Mouse (Mus musculus): Measurements from ENCODE around the gene Olfr788. TPM values are rescaled to one million over a fixed set of nuclear protein-coding genes. Genes with fewer than 3 reads are reported as not detected.

The Olfr788 gene
- not detected in 2 replicates for polyA plus RNA-seq (2015; fragmentation: Nextera tagmentation; extraction: Ambion mirVana)

GRCm38 (mm10) chr10:129470698-129471097, at the start of gene Olfr788:
Gene Olfr788, plus strand, starts transcription at chr10:129470998.
- H3K4me1 ChIP-seq (replicated peaks), result no peaks in the 10 kb centered on the region
- H3K4me3 ChIP-seq (replicated peaks), result no peak within 1 kb of the TSS
- no peak within 1 kb of the TSS for H3K9ac ChIP-seq
- no peak within 1 kb of the TSS for H3K4me2 ChIP-seq
- ATAC-seq (ENCODE audit: low read depth), result no peak
- H3K9me3 ChIP-seq (replicated peaks), result no peaks in the 10 kb centered on the region
- DNase-seq, result no peak
- H3K36me3 ChIP-seq, result no peaks in the 10 kb centered on the region
- no peaks in the 10 kb centered on the region for H3K27me3 ChIP-seq
- no peak within 1 kb of the TSS for H3K27ac ChIP-seq

GRCm38 (mm10) chr10:129427006-129427405, 43.8 kb upstream of the Olfr788 start, which contains the start of gene Olfr786:
Gene Olfr786, plus strand, starts transcription at chr10:129427306.
- H3K27ac ChIP-seq, result no peak within 1 kb of the TSS
- no peak for DNase-seq
- no peak within 1 kb of the TSS for H3K4me2 ChIP-seq
- no peak within 1 kb of the TSS for H3K9ac ChIP-seq
- H3K4me1 ChIP-seq (replicated peaks), result no peaks in the 10 kb centered on the region
- no peaks in the 10 kb centered on the region for H3K27me3 ChIP-seq
- ATAC-seq (ENCODE audit: low read depth), result no peak
- H3K4me3 ChIP-seq (replicated peaks), result no peak within 1 kb of the TSS
- no peaks in the 10 kb centered on the region for H3K9me3 ChIP-seq (replicated peaks)
- H3K36me3 ChIP-seq, result no peaks in the 10 kb centered on the region

DNA sequence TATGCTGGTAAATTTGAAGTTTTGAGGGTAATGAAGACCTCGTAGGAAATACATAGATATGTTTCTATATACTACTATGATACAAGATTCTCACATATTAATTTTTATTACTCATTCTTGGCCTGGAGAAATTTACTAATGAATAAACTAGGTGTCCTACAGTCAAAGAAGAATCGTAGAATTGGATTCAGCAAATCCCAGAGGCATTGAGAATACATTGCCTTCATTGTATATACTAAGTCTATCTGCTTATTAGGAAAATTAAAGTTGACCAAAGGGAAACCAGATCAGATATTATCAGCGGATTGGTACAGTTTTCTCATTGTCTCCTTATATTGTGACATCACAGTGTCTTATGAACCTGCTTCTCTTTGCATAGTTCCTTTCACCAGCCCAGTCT, 9.2 kb upstream of the Olfr788 start, which contains the start of gene Olfr787:
Gene Olfr787, plus strand, starts transcription at position 301 of the 400 bp plus-strand sequence.
- no peaks in the 10 kb centered on the region for H3K27me3 ChIP-seq
- no peaks in the 10 kb centered on the region for H3K36me3 ChIP-seq
- DNase-seq (no peak), ATAC-seq (ENCODE audit: low read depth) (no peak)
- WGBS (ENCODE audit: insufficient replicate concordance), result 58% methylated on average over 3 of the region's 3 CpGs
- H3K4me3 ChIP-seq (replicated peaks), result no peak within 1 kb of the TSS
- no peaks in the 10 kb centered on the region for H3K4me1 ChIP-seq (replicated peaks)
- no peak within 1 kb of the TSS for H3K4me2 ChIP-seq
- H3K27ac ChIP-seq, result no peak within 1 kb of the TSS
- H3K9ac ChIP-seq, result no peak within 1 kb of the TSS
- H3K9me3 ChIP-seq (replicated peaks), result no peaks in the 10 kb centered on the region

GRCm38 (mm10) chr10:129473256-129473655, 2.5 kb downstream of the Olfr788 start:
- no peaks in the 10 kb centered on the region for H3K36me3 ChIP-seq
- no peaks in the 10 kb centered on the region for H3K4me1 ChIP-seq (replicated peaks)
- no peak overlapping the region for H3K27ac ChIP-seq
- H3K9ac ChIP-seq, result no peak overlapping the region
- no peak overlapping the region for H3K4me2 ChIP-seq
- no peaks in the 10 kb centered on the region for H3K27me3 ChIP-seq
- 37% methylated on average over 2 of the region's 2 CpGs for whole genome bisulfite sequencing (ENCODE audit: insufficient replicate concordance)
- no peaks in the 10 kb centered on the region for H3K9me3 ChIP-seq (replicated peaks)
- ATAC-seq (ENCODE audit: low read depth) (no peak), DNase-seq (no peak)
- no peak overlapping the region for H3K4me3 ChIP-seq (replicated peaks)

GRCm38 (mm10) chr10:129473723-129474122, 2.9 kb downstream of the Olfr788 start:
- no peak for DNase-seq
- Histone ChIP-seq H3K4me3 (replicated peaks) (no peak overlapping the region), H3K9me3 (replicated peaks) (no peaks in the 10 kb centered on the region), H3K4me1 (replicated peaks) (no peaks in the 10 kb centered on the region), H3K27me3 (no peaks in the 10 kb centered on the region), H3K36me3 (no peaks in the 10 kb centered on the region), H3K27ac (no peak overlapping the region), H3K9ac (no peak overlapping the region), H3K4me2 (no peak overlapping the region)
- no peak for ATAC-seq (ENCODE audit: low read depth)

DNA sequence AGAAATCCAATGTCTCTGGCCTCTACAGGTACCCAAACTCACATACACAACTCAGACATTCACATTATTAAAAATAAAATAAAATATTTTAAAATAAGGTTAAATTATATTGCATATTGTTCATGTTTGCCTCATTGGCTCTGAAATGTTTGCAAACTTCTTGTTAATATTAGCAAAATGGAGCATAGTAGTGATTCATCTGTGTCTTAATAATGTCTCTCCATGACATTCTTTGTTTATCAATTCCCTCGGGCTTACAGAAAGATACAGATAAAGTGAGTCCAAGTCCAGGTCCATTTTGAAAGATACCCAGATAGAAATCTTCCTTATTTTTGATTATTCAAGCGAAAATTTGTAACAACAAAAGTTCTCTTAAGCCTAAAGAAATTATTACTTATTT, 13.7 kb downstream of the Olfr788 start, which contains the start of gene Olfr789:
Gene Olfr789, plus strand, starts transcription at position 301 of the 400 bp plus-strand sequence.
- Histone ChIP-seq H3K27ac (no peak within 1 kb of the TSS), H3K4me2 (no peak within 1 kb of the TSS), H3K27me3 (no peaks in the 10 kb centered on the region), H3K4me1 (replicated peaks) (no peaks in the 10 kb centered on the region), H3K36me3 (no peaks in the 10 kb centered on the region), H3K9ac (no peak within 1 kb of the TSS), H3K9me3 (replicated peaks) (no peaks in the 10 kb centered on the region), H3K4me3 (replicated peaks) (no peak within 1 kb of the TSS)
- WGBS (ENCODE audit: insufficient replicate concordance), result 31% methylated on average over 2 of the region's 2 CpGs
- no peak for DNase-seq
- ATAC-seq (ENCODE audit: low read depth), result no peak

DNA sequence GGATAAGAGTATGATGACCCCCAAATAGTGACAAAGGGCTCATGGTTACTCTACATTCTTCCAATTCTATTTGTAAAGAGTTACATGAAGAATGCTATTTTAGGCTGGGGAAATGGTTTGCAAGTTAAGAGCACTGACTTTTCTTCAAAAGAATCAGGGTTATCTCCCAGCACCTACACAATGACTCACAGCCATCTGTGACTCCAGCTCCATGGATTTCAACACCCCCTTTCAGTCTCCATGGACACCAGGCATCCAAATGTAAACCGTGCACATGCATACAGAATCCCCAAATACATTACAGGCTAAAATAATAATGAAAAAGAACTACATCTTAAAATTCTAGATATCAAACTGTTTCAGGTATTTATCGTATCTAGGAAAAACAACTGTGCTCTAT, 19.3 kb downstream of the Olfr788 start:
- WGBS (ENCODE audit: insufficient replicate concordance), result 52% methylated on average over 2 of the region's 2 CpGs
- no peaks in the 10 kb centered on the region for H3K27me3 ChIP-seq

GRCm38 (mm10) chr10:129498192-129498591, 27.4 kb downstream of the Olfr788 start, which contains the start of gene Olfr790:
Gene Olfr790, plus strand, starts transcription at chr10:129498492.
- DNase-seq, result no peak
- H3K9ac ChIP-seq, result no peak within 1 kb of the TSS

More for the DNA sequence above, 19.3 kb downstream of the Olfr788 start:
- no peak overlapping the region for H3K4me2 ChIP-seq
- no peaks in the 10 kb centered on the region for H3K4me1 ChIP-seq (replicated peaks)
- H3K4me3 ChIP-seq (replicated peaks), result no peak overlapping the region
- no peaks in the 10 kb centered on the region for H3K36me3 ChIP-seq
- no peak overlapping the region for H3K9ac ChIP-seq
- ATAC-seq (ENCODE audit: low read depth) (no peak), DNase-seq (no peak)
- no peak overlapping the region for H3K27ac ChIP-seq
- H3K9me3 ChIP-seq (replicated peaks), result no peaks in the 10 kb centered on the region

GRCm38 (mm10) chr10:129521492-129521891, 50.7 kb downstream of the Olfr788 start, which contains the start of gene Olfr791:
Gene Olfr791, plus strand, starts transcription at chr10:129521792.
- no peaks in the 10 kb centered on the region for H3K4me1 ChIP-seq (replicated peaks)
- no peak for DNase-seq
- no peaks in the 10 kb centered on the region for H3K27me3 ChIP-seq
- no peaks in the 10 kb centered on the region for H3K9me3 ChIP-seq (replicated peaks)
- no peak within 1 kb of the TSS for H3K9ac ChIP-seq
- H3K4me3 ChIP-seq (replicated peaks), result no peak within 1 kb of the TSS
- 42% methylated on average over 3 of the region's 3 CpGs for WGBS (ENCODE audit: insufficient replicate concordance)
- no peak within 1 kb of the TSS for H3K4me2 ChIP-seq
- H3K27ac ChIP-seq, result no peak within 1 kb of the TSS
- no peak for ATAC-seq (ENCODE audit: low read depth)
- no peaks in the 10 kb centered on the region for H3K36me3 ChIP-seq

More at GRCm38 (mm10) chr10:129498192-129498591, 27.4 kb downstream of the Olfr788 start, which contains the start of gene Olfr790:
- H3K4me3 ChIP-seq (replicated peaks), result no peak within 1 kb of the TSS
- H3K9me3 ChIP-seq (replicated peaks), result no peaks in the 10 kb centered on the region
- H3K4me1 ChIP-seq (replicated peaks), result no peaks in the 10 kb centered on the region
- no peaks in the 10 kb centered on the region for H3K36me3 ChIP-seq
- no peak for ATAC-seq (ENCODE audit: low read depth)
- no peak within 1 kb of the TSS for H3K4me2 ChIP-seq
- H3K27ac ChIP-seq, result no peak within 1 kb of the TSS
- H3K27me3 ChIP-seq, result no peaks in the 10 kb centered on the region

Other genes starting within 250 kb of the Olfr788 start
- not detected in 2 replicates for gene Olfr774, start 234.8 kb upstream of the Olfr788 start, polyA plus RNA-seq (2015; fragmentation: Nextera tagmentation; extraction: Ambion mirVana)
- not detected in 2 replicates for gene Olfr775, start 222.6 kb upstream of the Olfr788 start, polyA plus RNA-seq (2015; fragmentation: Nextera tagmentation; extraction: Ambion mirVana)
- not detected in 2 replicates for gene Olfr776, start 211.9 kb upstream of the Olfr788 start, polyA plus RNA-seq (2015; fragmentation: Nextera tagmentation; extraction: Ambion mirVana)
- gene Olfr777, start 199.5 kb upstream of the Olfr788 start, polyA plus RNA-seq (2015; fragmentation: Nextera tagmentation; extraction: Ambion mirVana), result not detected in 2 replicates
- not detected in 2 replicates for gene Olfr780, start 152.9 kb upstream of the Olfr788 start, polyA plus RNA-seq (2015; fragmentation: Nextera tagmentation; extraction: Ambion mirVana)
- not detected in 2 replicates for gene Olfr781, start 142.1 kb upstream of the Olfr788 start, polyA plus RNA-seq (2015; fragmentation: Nextera tagmentation; extraction: Ambion mirVana)
- not detected in 2 replicates for gene Olfr782, start 122.1 kb upstream of the Olfr788 start, polyA plus RNA-seq (2015; fragmentation: Nextera tagmentation; extraction: Ambion mirVana)
- gene Olfr784, start 86.9 kb upstream of the Olfr788 start, polyA plus RNA-seq (2015; fragmentation: Nextera tagmentation; extraction: Ambion mirVana), result 0.03 TPM in 1 of 2 replicates, not detected in the other
- gene Olfr785, start 65.6 kb upstream of the Olfr788 start, polyA plus RNA-seq (2015; fragmentation: Nextera tagmentation; extraction: Ambion mirVana), result not detected in 2 replicates
- not detected in 2 replicates for gene Olfr786, start 43.7 kb upstream of the Olfr788 start, polyA plus RNA-seq (2015; fragmentation: Nextera tagmentation; extraction: Ambion mirVana)
- gene Olfr787, start 9.1 kb upstream of the Olfr788 start, polyA plus RNA-seq (2015; fragmentation: Nextera tagmentation; extraction: Ambion mirVana), result not detected in 2 replicates
- not detected in 2 replicates for gene Olfr789, start 13.8 kb downstream of the Olfr788 start, polyA plus RNA-seq (2015; fragmentation: Nextera tagmentation; extraction: Ambion mirVana)
- gene Olfr790, start 27.5 kb downstream of the Olfr788 start, polyA plus RNA-seq (2015; fragmentation: Nextera tagmentation; extraction: Ambion mirVana), result not detected in 2 replicates
- not detected in 2 replicates for gene Olfr791, start 50.8 kb downstream of the Olfr788 start, polyA plus RNA-seq (2015; fragmentation: Nextera tagmentation; extraction: Ambion mirVana)
- not detected in 2 replicates for gene Olfr792, start 68.2 kb downstream of the Olfr788 start, polyA plus RNA-seq (2015; fragmentation: Nextera tagmentation; extraction: Ambion mirVana)
- not detected in 2 replicates for gene Olfr794, start 96.7 kb downstream of the Olfr788 start, polyA plus RNA-seq (2015; fragmentation: Nextera tagmentation; extraction: Ambion mirVana)
- gene Olfr796, start 141.6 kb downstream of the Olfr788 start, polyA plus RNA-seq (2015; fragmentation: Nextera tagmentation; extraction: Ambion mirVana), result not detected in 2 replicates
- gene Olfr798, start 156.9 kb downstream of the Olfr788 start, polyA plus RNA-seq (2015; fragmentation: Nextera tagmentation; extraction: Ambion mirVana), result not detected in 2 replicates
- not detected in 2 replicates for gene Olfr799, start 166.5 kb downstream of the Olfr788 start, polyA plus RNA-seq (2015; fragmentation: Nextera tagmentation; extraction: Ambion mirVana)
- gene Olfr800, start 186.7 kb downstream of the Olfr788 start, polyA plus RNA-seq (2015; fragmentation: Nextera tagmentation; extraction: Ambion mirVana), result not detected in 2 replicates
- not detected in 2 replicates for gene Olfr801, start 202.9 kb downstream of the Olfr788 start, polyA plus RNA-seq (2015; fragmentation: Nextera tagmentation; extraction: Ambion mirVana)
- gene Olfr802, start 217.2 kb downstream of the Olfr788 start, polyA plus RNA-seq (2015; fragmentation: Nextera tagmentation; extraction: Ambion mirVana), result not detected in 2 replicates
- not detected in 2 replicates for gene Olfr803, start 223.3 kb downstream of the Olfr788 start, polyA plus RNA-seq (2015; fragmentation: Nextera tagmentation; extraction: Ambion mirVana)
- gene Olfr804, start 232.2 kb downstream of the Olfr788 start, polyA plus RNA-seq (2015; fragmentation: Nextera tagmentation; extraction: Ambion mirVana), result not detected in 2 replicates